Mouse (Mus musculus): ENCODE data around the gene Hist1h2ae. TPM values are rescaled to one million over a fixed set of nuclear protein-coding genes. Genes with fewer than 3 reads are reported as not detected.
"Not testable (repeated sequence)": the region's sequence is repeated elsewhere in the genome, so short reads cannot be mapped to it uniquely, and the experiment has no call there.

Gene Hist1h2ae
- polyA plus RNA-seq, 1 experiment from 2014 or later: 0.72 TPM

- ChIA-PET CTCF (interaction anchor here (1.5 kb wide), 1 partner anchor 10 kb away, joined by 3 read pairs; the partner anchor contains the start of gene Hist1h2bh), POLR2A (no interaction called here)
- H3K27me3 ChIP-seq: no peaks in the 10 kb centered on the region
- ATAC-seq (no peak), DNase-seq (ENCODE audit: low read depth, low spot score) (no peak)
- TF ChIP-seq CTCF (IDR thresholded peaks at IDR 0.05): no peak
- in situ Hi-C loops (cut with MboI; ENCODE audit: low pct_unique_long_range_greater_than_20kb): no loop called here
Measured at GRCm38 (mm10) chr13:23551931-23552914, 18.8 kb downstream of the Hist1h2ae start.

GRCm38 (mm10) chr13:23551146-23551834, 19.7 kb downstream of the Hist1h2ae start, which contains the start of gene Hist1h4f:
Hist1h4f (minus strand) TSS chr13:23551648.
- TF ChIP-seq CTCF (IDR thresholded peaks at IDR 0.05): peak; percentile 53
- H3K27me3 ChIP-seq; in situ Hi-C loops (cut with MboI; ENCODE audit: low pct_unique_long_range_greater_than_20kb); CTCF ChIA-PET: not testable (repeated sequence)
- DNase-seq (ENCODE audit: low read depth, low spot score) (peak; percentile 76), ATAC-seq (peak; percentile 56)
- POLR2A ChIA-PET: interaction anchor here (1.0 to 1.2 kb wide), 2 partner anchors 9 to 12 kb away, joined by 3 to 5 read pairs; no protein-coding TSS in a partner anchor

GRCm38 (mm10) chr13:23550761-23551145, 20.3 kb downstream of the Hist1h2ae start:
- in situ Hi-C loops (cut with MboI; ENCODE audit: low pct_unique_long_range_greater_than_20kb): no loop called here

GRCm38 (mm10) chr13:23546694-23547093, 24.3 kb downstream of the Hist1h2ae start:
- in situ Hi-C loops (cut with MboI; ENCODE audit: low pct_unique_long_range_greater_than_20kb): no loop called here
- ATAC-seq (no peak), DNase-seq (ENCODE audit: low read depth, low spot score) (no peak)
- no peak for TF ChIP-seq CTCF (IDR thresholded peaks at IDR 0.05)
- CTCF ChIA-PET: no interaction called here
- H3K27me3 ChIP-seq: no peaks in the 10 kb centered on the region
- POLR2A ChIA-PET: no interaction called here

More at GRCm38 (mm10) chr13:23550761-23551145, 20.3 kb downstream of the Hist1h2ae start:
- no peak for TF ChIP-seq CTCF (IDR thresholded peaks at IDR 0.05)
- ChIA-PET CTCF (no interaction called here), POLR2A (interaction anchor here (1.0 to 1.2 kb wide), 2 partner anchors 9 to 12 kb away, joined by 3 to 5 read pairs; no protein-coding TSS in a partner anchor)
- no peaks in the 10 kb centered on the region for H3K27me3 ChIP-seq
- ATAC-seq (no peak), DNase-seq (ENCODE audit: low read depth, low spot score) (no peak)

GRCm38 (mm10) chr13:23544787-23545120, 26.3 kb downstream of the Hist1h2ae start:
- ATAC-seq: peak; percentile 3
- in situ Hi-C loops (cut with MboI; ENCODE audit: low pct_unique_long_range_greater_than_20kb); DNase-seq (ENCODE audit: low read depth, low spot score); CTCF ChIA-PET; POLR2A ChIA-PET; H3K27me3 ChIP-seq: not testable (repeated sequence)

GRCm38 (mm10) chr13:23543965-23544786, 26.8 kb downstream of the Hist1h2ae start, which contains the start of gene Hist1h3f:
Hist1h3f (plus strand) TSS chr13:23544052.
- in situ Hi-C loops (cut with MboI; ENCODE audit: low pct_unique_long_range_greater_than_20kb): no loop called here
- TF ChIP-seq CTCF (IDR thresholded peaks at IDR 0.05): no peak
- no peaks in the 10 kb centered on the region for H3K27me3 ChIP-seq
- CTCF ChIA-PET: interaction anchor here (1.3 kb wide), 1 partner anchor 10 kb away, joined by 4 read pairs; the partner anchor contains the start of gene Hist1h2af
- peak; percentile 68 for ATAC-seq
- DNase-seq (ENCODE audit: low read depth, low spot score): peak; percentile 89
- POLR2A ChIA-PET: no interaction called here

GRCm38 (mm10) chr13:23542999-23543607, 27.9 kb downstream of the Hist1h2ae start, which contains the start of gene Hist1h2bh:
Hist1h2bh (minus strand) TSS chr13:23543392.
- ChIA-PET POLR2A (interaction anchor here (1.4 to 1.8 kb wide), 2 partner anchors 8 to 41 kb away, joined by 5 to 15 read pairs; no protein-coding TSS in a partner anchor), CTCF (interaction anchor here (1.3 kb wide), 2 partner anchors 9 kb away, joined by 3 to 4 read pairs; partner anchors contain the start of genes Hist1h1d and Hist1h2af)
- in situ Hi-C loops (cut with MboI; ENCODE audit: low pct_unique_long_range_greater_than_20kb); H3K27me3 ChIP-seq: not testable (repeated sequence)
- peak; percentile 94 for ATAC-seq
- DNase-seq (ENCODE audit: low read depth, low spot score): peak; percentile 83

GRCm38 (mm10) chr13:23542225-23542980, 28.6 kb downstream of the Hist1h2ae start:
- POLR2A ChIA-PET: interaction anchor here (0.6 to 1.8 kb wide), 4 partner anchors 7 to 42 kb away, joined by 3 to 15 read pairs (median 4); no protein-coding TSS in a partner anchor
- CTCF ChIA-PET: interaction anchor here (1.3 kb wide), 2 partner anchors 9 to 10 kb away, joined by 3 to 4 read pairs; partner anchors contain the start of genes Hist1h1d and Hist1h2af
- H3K27me3 ChIP-seq; ATAC-seq; in situ Hi-C loops (cut with MboI; ENCODE audit: low pct_unique_long_range_greater_than_20kb); DNase-seq (ENCODE audit: low read depth, low spot score): not testable (repeated sequence)

GRCm38 (mm10) chr13:23541497-23541896, 29.5 kb downstream of the Hist1h2ae start:
- POLR2A ChIA-PET: interaction anchor here (0.6 to 1.8 kb wide), 5 partner anchors 8 to 1754 kb away, joined by 3 to 15 read pairs (median 3); partner anchors contain the start of genes Hist1h2an and Hist1h2bp
- CTCF ChIA-PET: interaction anchor here (1.2 kb wide), 1 partner anchor 26 kb away, joined by 3 read pairs; no protein-coding TSS in a partner anchor
- DNase-seq (ENCODE audit: low read depth, low spot score) (no peak), ATAC-seq (no peak)
- no peak for TF ChIP-seq CTCF (IDR thresholded peaks at IDR 0.05)
- in situ Hi-C loops (cut with MboI; ENCODE audit: low pct_unique_long_range_greater_than_20kb): no loop called here
- no peaks in the 10 kb centered on the region for H3K27me3 ChIP-seq

GRCm38 (mm10) chr13:23539821-23540220, 31.2 kb downstream of the Hist1h2ae start:
- H3K27me3 ChIP-seq; DNase-seq (ENCODE audit: low read depth, low spot score); POLR2A ChIA-PET; ATAC-seq: not testable (repeated sequence)
- in situ Hi-C loops (cut with MboI; ENCODE audit: low pct_unique_long_range_greater_than_20kb): loop anchor here (10.0 kb wide), 1 partner anchor 1825 kb away; the partner anchor contains the start of genes Hist1h2ai, Hist1h2bl and Hist1h3h
- CTCF ChIA-PET: interaction anchor here (1.6 kb wide), 1 partner anchor 45 kb away, joined by 3 read pairs; no protein-coding TSS in a partner anchor

All from Patski (cell line).